Mouse (Mus musculus): ENCODE measurements around the gene Nup188. TPM values are rescaled to one million over a fixed set of nuclear protein-coding genes. Genes with fewer than 3 reads are reported as not detected.

Nup188 gene
- polyA plus RNA-seq, 1 experiment: 17.2 TPM

GRCm38 (mm10) chr2:30351149-30351548 is 65.0 kb downstream of the Nup188 start:
- DNase-seq (ENCODE audit: low spot score): no peak

GRCm38 (mm10) chr2:30355861-30356260 is 69.7 kb downstream of the Nup188 start:
- no peak for DNase-seq (ENCODE audit: low spot score)

- no peak for DNase-seq (ENCODE audit: low spot score)
Measured at GRCm38 (mm10) chr2:30356266-30356665, 70.1 kb downstream of the Nup188 start.

- DNase-seq (ENCODE audit: low spot score): no peak
Measured at GRCm38 (mm10) chr2:30356906-30357305, 70.7 kb downstream of the Nup188 start.

GRCm38 (mm10) chr2:30357552-30358510 is 71.6 kb downstream of the Nup188 start:
- no peak for DNase-seq (ENCODE audit: low spot score)

- peak; percentile 69 for DNase-seq (ENCODE audit: low spot score)
Measured at GRCm38 (mm10) chr2:30358533-30359531, 72.6 kb downstream of the Nup188 start, which contains the start of gene Sh3glb2. TSS of gene Sh3glb2 (minus strand) at chr2:30359337.

GRCm38 (mm10) chr2:30360626-30361025 is 74.4 kb downstream of the Nup188 start:
- no peak for DNase-seq (ENCODE audit: low spot score)

- DNase-seq (ENCODE audit: low spot score): no peak
Measured at GRCm38 (mm10) chr2:30362865-30363264, 76.7 kb downstream of the Nup188 start.

GRCm38 (mm10) chr2:30363773-30364650 is 77.8 kb downstream of the Nup188 start, which contains the start of gene Miga2:
TSS of gene Miga2 (plus strand) at chr2:30364233.
- peak; percentile 88 for DNase-seq (ENCODE audit: low spot score)

GRCm38 (mm10) chr2:30365281-30366069 is 79.3 kb downstream of the Nup188 start:
- no peak for DNase-seq (ENCODE audit: low spot score)

GRCm38 (mm10) chr2:30366203-30366602 is 80.0 kb downstream of the Nup188 start:
- no peak for DNase-seq (ENCODE audit: low spot score)

- DNase-seq (ENCODE audit: low spot score): no peak
Measured at GRCm38 (mm10) chr2:30371544-30371943, 85.3 kb downstream of the Nup188 start.

- no peak for DNase-seq (ENCODE audit: low spot score)
Measured at GRCm38 (mm10) chr2:30372726-30373125, 86.5 kb downstream of the Nup188 start.

- DNase-seq (ENCODE audit: low spot score): no peak
Measured at GRCm38 (mm10) chr2:30375893-30376292, 89.7 kb downstream of the Nup188 start.

- no peak for DNase-seq (ENCODE audit: low spot score)
Measured at GRCm38 (mm10) chr2:30377721-30378120, 91.5 kb downstream of the Nup188 start.

- DNase-seq (ENCODE audit: low spot score): no peak
Measured at GRCm38 (mm10) chr2:30379307-30379706, 93.1 kb downstream of the Nup188 start.

GRCm38 (mm10) chr2:30380564-30381376 is 94.6 kb downstream of the Nup188 start:
- no peak for DNase-seq (ENCODE audit: low spot score)

- no peak for DNase-seq (ENCODE audit: low spot score)
Measured at GRCm38 (mm10) chr2:30381377-30381725, 95.2 kb downstream of the Nup188 start.

- no peak for DNase-seq (ENCODE audit: low spot score)
Measured at GRCm38 (mm10) chr2:30384814-30385213, 98.6 kb downstream of the Nup188 start.

All from urinary bladder, adult 2 months (tissue).